Mouse (Mus musculus) hindbrain, embryonic 16.5 days (tissue): ENCODE measurements at regions not wholly inside any gene's neighbourhood (a gene's known extent, or its start where the extent isn't known, plus 50 kb on each side); places are given as distances from the start of the nearest gene placed in this dataset.

Experiments
- ATAC-seq: fragments of 200-750 bp; cut with Nextera tagmentation; 2 replicates; pipeline ENCODE4 v1.8.0; 2017; ENCODE audit warnings: moderate TSS enrichment, moderate library complexity
- H3K27ac ChIP-seq: fragments of 300-500 bp; sonication (generic); 2 replicates; pipeline ENCODE4 v1.5.1; 2014; ENCODE audit warnings: low read depth, mild to moderate bottlenecking, control low read depth, low read length, moderate library complexity
- H3K27me3 ChIP-seq: fragments of 300-500 bp; sonication (generic); replicated peaks from 2 replicates; pipeline ENCODE4 v1.6.1; 2014; ENCODE audit warnings: low read length; ENCODE audit not compliant: control insufficient read depth, insufficient read depth
- H3K36me3 ChIP-seq: fragments of 300-500 bp; sonication (generic); 2 replicates; pipeline ENCODE4 v1.6.1; 2014; ENCODE audit warnings: mild to moderate bottlenecking, low read length, moderate library complexity, mixed read lengths; ENCODE audit not compliant: control insufficient read depth, insufficient read depth
- H3K4me1 ChIP-seq: fragments of 300-500 bp; sonication (generic); 2 replicates; pipeline ENCODE4 v1.6.1; 2014; ENCODE audit warnings: low read depth, low read length; ENCODE audit not compliant: control insufficient read depth, insufficient read depth
- H3K4me2 ChIP-seq: fragments of 300-500 bp; sonication (generic); 2 replicates; pipeline ENCODE4 v1.6.1; 2014; ENCODE audit warnings: mild to moderate bottlenecking, low read length, control low read depth, moderate library complexity
- H3K4me3 ChIP-seq: fragments of 300-500 bp; sonication (generic); 2 replicates; pipeline ENCODE4 v1.5.1; 2014; ENCODE audit warnings: mild to moderate bottlenecking, low read length, control low read depth, moderate library complexity
- H3K9ac ChIP-seq: fragments of 300-500 bp; sonication (generic); 2 replicates; pipeline ENCODE4 v1.6.1; 2014; ENCODE audit warnings: low read depth, mild to moderate bottlenecking, control low read depth, low read length, moderate library complexity
- H3K9me3 ChIP-seq: fragments of 300-500 bp; sonication (generic); 2 replicates; pipeline ENCODE4 v1.6.1; 2014; ENCODE audit warnings: mild to moderate bottlenecking, low read length, moderate library complexity; ENCODE audit not compliant: control insufficient read depth
- WGBS: fragments of 180-500 bp; shearing (Covaris S2); extraction: QIAGEN DNeasy Blood & Tissue Kit; methylation state at CpG from one replicate; pipeline ENCODE4 v1.1.7; 2014; 5-methylcytosine and 5-hydroxymethylcytosine counted together

GRCm38 (mm10) chr7:137715126-137715900, 277.9 kb downstream of the Glrx3 start:
- 40% methylated on average over 6 of the region's 6 CpGs for WGBS
- H3K9ac ChIP-seq = no peak overlapping the region
- ATAC-seq = peak; percentile 42; the same call in 1 of the 2 replicates

GRCm38 (mm10) chr7:137723361-137724040, 286.1 kb downstream of the Glrx3 start:
- WGBS = 40% methylated on average over 7 of the region's 7 CpGs
- Histone ChIP-seq H3K4me1 (peaks cover 10% of the 10 kb centered on the region), H3K27ac (peak overlapping the region; percentile 44; the same call in 1 of the 2 replicates), H3K4me2 (no peak overlapping the region), H3K9ac (no peak overlapping the region), H3K36me3 (no peaks in the 10 kb centered on the region), H3K4me3 (no peak overlapping the region), H3K27me3 (no peaks in the 10 kb centered on the region), H3K9me3 (no peaks in the 10 kb centered on the region)
- peak; percentile 88 for ATAC-seq

More at GRCm38 (mm10) chr7:137715126-137715900, 277.9 kb downstream of the Glrx3 start:
- Histone ChIP-seq H3K36me3 (no peaks in the 10 kb centered on the region), H3K27me3 (no peaks in the 10 kb centered on the region), H3K4me1 (peaks cover 13% of the 10 kb centered on the region), H3K27ac (no peak overlapping the region), H3K4me2 (no peak overlapping the region), H3K4me3 (no peak overlapping the region), H3K9me3 (no peaks in the 10 kb centered on the region)

GRCm38 (mm10) chr7:137726031-137726430, 288.6 kb downstream of the Glrx3 start:
- peaks cover 10% of the 10 kb centered on the region for H3K4me1 ChIP-seq
- no peak overlapping the region for H3K4me2 ChIP-seq
- no peak overlapping the region for H3K4me3 ChIP-seq
- H3K9ac ChIP-seq = no peak overlapping the region
- no peak overlapping the region for H3K27ac ChIP-seq
- H3K36me3 ChIP-seq = no peaks in the 10 kb centered on the region
- H3K9me3 ChIP-seq = no peaks in the 10 kb centered on the region
- 60% methylated on average over 7 of the region's 7 CpGs for WGBS
- no peaks in the 10 kb centered on the region for H3K27me3 ChIP-seq
- ATAC-seq = peak; percentile 34; the same call in 1 of the 2 replicates

- H3K4me3 ChIP-seq = no peak overlapping the region
- H3K9ac ChIP-seq = no peak overlapping the region
- WGBS = 75% methylated on average over 5 of the region's 5 CpGs
- no peaks in the 10 kb centered on the region for H3K27me3 ChIP-seq
- H3K9me3 ChIP-seq = no peaks in the 10 kb centered on the region
- no peaks in the 10 kb centered on the region; the same call in 1 of the 2 replicates for H3K4me1 ChIP-seq
- no peaks in the 10 kb centered on the region for H3K36me3 ChIP-seq
- no peak overlapping the region for H3K4me2 ChIP-seq
- no peak overlapping the region for H3K27ac ChIP-seq
- no peak for ATAC-seq
These were observed 298.6 kb downstream of the Glrx3 start for GRCm38 (mm10) chr7:137735873-137736527.

- Histone ChIP-seq H3K27ac (no peak overlapping the region), H3K36me3 (no peaks in the 10 kb centered on the region), H3K9ac (no peak overlapping the region), H3K9me3 (no peaks in the 10 kb centered on the region), H3K4me1 (no peaks in the 10 kb centered on the region; the same call in 1 of the 2 replicates), H3K4me2 (no peak overlapping the region), H3K27me3 (no peaks in the 10 kb centered on the region), H3K4me3 (no peak overlapping the region)
- 66% methylated on average over 3 of the region's 3 CpGs for WGBS
- ATAC-seq = no peak
These were observed 304.3 kb downstream of the Glrx3 start for GRCm38 (mm10) chr7:137741702-137742101.

GRCm38 (mm10) chr7:137742297-137742751, 304.9 kb downstream of the Glrx3 start:
- no peak overlapping the region; the same call in 1 of the 2 replicates for H3K27ac ChIP-seq
- no peaks in the 10 kb centered on the region for H3K9me3 ChIP-seq
- ATAC-seq = no peak
- H3K4me2 ChIP-seq = no peak overlapping the region
- WGBS = 47% methylated on average over 7 of the region's 7 CpGs
- no peaks in the 10 kb centered on the region for H3K36me3 ChIP-seq
- no peak overlapping the region for H3K9ac ChIP-seq
- H3K4me1 ChIP-seq = no peaks in the 10 kb centered on the region; the same call in 1 of the 2 replicates
- H3K27me3 ChIP-seq = no peaks in the 10 kb centered on the region
- H3K4me3 ChIP-seq = no peak overlapping the region

- 79% methylated on average over 1 of the region's 1 CpGs for WGBS
- no peaks in the 10 kb centered on the region for H3K27me3 ChIP-seq
- H3K36me3 ChIP-seq = no peaks in the 10 kb centered on the region
- H3K4me1 ChIP-seq = no peaks in the 10 kb centered on the region; the same call in 1 of the 2 replicates
- no peak overlapping the region for H3K4me3 ChIP-seq
- no peaks in the 10 kb centered on the region for H3K9me3 ChIP-seq
- no peak overlapping the region for H3K27ac ChIP-seq
- no peak overlapping the region for H3K4me2 ChIP-seq
- no peak overlapping the region for H3K9ac ChIP-seq
- no peak for ATAC-seq
These were observed 308.2 kb downstream of the Glrx3 start for GRCm38 (mm10) chr7:137745575-137745974.

- H3K27me3 ChIP-seq = no peaks in the 10 kb centered on the region
- H3K4me3 ChIP-seq = no peak overlapping the region
- no peak overlapping the region for H3K27ac ChIP-seq
- no peak for ATAC-seq
- no peak overlapping the region for H3K9ac ChIP-seq
- WGBS = 65% methylated on average over 3 of the region's 3 CpGs
- H3K4me1 ChIP-seq = no peaks in the 10 kb centered on the region; the same call in 1 of the 2 replicates
- H3K9me3 ChIP-seq = no peaks in the 10 kb centered on the region
- no peaks in the 10 kb centered on the region for H3K36me3 ChIP-seq
- H3K4me2 ChIP-seq = no peak overlapping the region
These were observed 308.6 kb downstream of the Glrx3 start for GRCm38 (mm10) chr7:137745991-137746390.

GRCm38 (mm10) chr7:137748936-137749335, 311.5 kb downstream of the Glrx3 start:
- no peaks in the 10 kb centered on the region for H3K27me3 ChIP-seq
- H3K9ac ChIP-seq = no peak overlapping the region
- no peak for ATAC-seq
- H3K4me3 ChIP-seq = no peak overlapping the region
- no peak overlapping the region for H3K4me2 ChIP-seq
- H3K4me1 ChIP-seq = no peaks in the 10 kb centered on the region
- H3K27ac ChIP-seq = no peak overlapping the region
- no peaks in the 10 kb centered on the region for H3K9me3 ChIP-seq
- 50% methylated on average over 7 of the region's 7 CpGs for WGBS
- H3K36me3 ChIP-seq = no peaks in the 10 kb centered on the region
